Mouse (Mus musculus) right cerebral cortex, postnatal 36 days (tissue): ENCODE results near the gene Olfr391-ps.

ENCODE experiments used
- DNase-seq, 2 experiments: peaks; one replicate each; pipeline ENCODE4 v3.0.0; 2022; ENCODE audit warnings: low spot score in 2 of 2, mixed read lengths in 1 of 2

Olfr391-ps gene

GRCm38 (mm10) chr11:73802952-73803351 lies at the start of gene Olfr391-ps:
Gene Olfr391-ps, minus strand, starts transcription at chr11:73803052.
- no peak for DNase-seq

GRCm38 (mm10) chr11:73851354-73851753 lies 48.5 kb upstream of the Olfr391-ps start, which contains the start of gene Olfr393:
Gene Olfr393, minus strand, starts transcription at chr11:73851454.
- DNase-seq: no peak

GRCm38 (mm10) chr11:73816949-73817348 lies 14.1 kb upstream of the Olfr391-ps start, which contains the start of gene Olfr392:
Gene Olfr392, minus strand, starts transcription at chr11:73817049.
- DNase-seq: no peak

- no peak for DNase-seq
Observed at GRCm38 (mm10) chr11:73782664-73783063, 20.2 kb downstream of the Olfr391-ps start, which contains the start of gene Olfr390. Gene Olfr390, plus strand, starts transcription at chr11:73782964.

GRCm38 (mm10) chr11:73780613-73781012 lies 22.2 kb downstream of the Olfr391-ps start, which contains the start of gene Olfr389:
Gene Olfr389, minus strand, starts transcription at chr11:73780713.
- no peak for DNase-seq

GRCm38 (mm10) chr11:73759115-73759514 lies 43.7 kb downstream of the Olfr391-ps start:
- no peak for DNase-seq
